Mouse (Mus musculus): Measurements from ENCODE around the gene Rbm18.

Rbm18 gene

GRCm38 (mm10) chr2:36067132-36067531 is 69.4 kb downstream of the Rbm18 start:
- DNase-seq = no peak
